Mouse (Mus musculus) cerebellum, adult 9-11 months (tissue): Measurements from ENCODE around the gene Ddx3x.
"Not testable (repeated sequence)": the region's sequence is repeated elsewhere in the genome, so short reads cannot be mapped to it uniquely, and the experiment has no call there.

Experiments
- DNase-seq: peaks from one replicate; pipeline ENCODE4 v3.0.0; 2022

The Ddx3x gene

GRCm38 (mm10) chrX:13281329-13282088 lies 739 bp downstream of the Ddx3x start:
- DNase-seq, result peak; percentile 75

GRCm38 (mm10) chrX:13282089-13282850 lies 1.5 kb downstream of the Ddx3x start:
- DNase-seq, result no peak

- no peak for DNase-seq
These were observed 5.0 kb downstream of the Ddx3x start for GRCm38 (mm10) chrX:13285772-13286171.

- no peak for DNase-seq
These were observed 13.9 kb downstream of the Ddx3x start for GRCm38 (mm10) chrX:13294505-13295228.

GRCm38 (mm10) chrX:13295229-13295571 lies 14.4 kb downstream of the Ddx3x start:
- no peak for DNase-seq

DNA sequence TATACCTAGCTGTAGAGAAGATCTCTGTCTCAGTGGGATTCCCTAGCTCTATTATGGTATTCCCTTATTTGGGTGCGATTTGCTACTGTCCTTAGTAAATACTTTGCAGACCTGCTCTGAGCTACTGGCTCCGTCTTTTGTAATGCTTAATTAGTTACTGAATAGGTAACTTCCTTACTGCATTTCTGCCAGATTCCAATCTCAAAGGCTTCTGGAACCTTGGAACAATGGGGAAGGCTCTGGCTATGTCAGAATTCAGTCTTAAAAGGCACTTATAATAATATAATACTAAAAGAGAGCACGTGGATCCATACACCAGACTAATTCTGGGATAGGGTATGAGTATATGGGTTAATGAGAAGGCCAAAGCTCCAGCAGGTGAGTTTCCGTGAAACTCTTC lies 15.5 kb downstream of the Ddx3x start:
- DNase-seq, result not testable (repeated sequence)

GRCm38 (mm10) chrX:13306190-13306589 lies 25.4 kb downstream of the Ddx3x start:
- DNase-seq, result no peak

DNA sequence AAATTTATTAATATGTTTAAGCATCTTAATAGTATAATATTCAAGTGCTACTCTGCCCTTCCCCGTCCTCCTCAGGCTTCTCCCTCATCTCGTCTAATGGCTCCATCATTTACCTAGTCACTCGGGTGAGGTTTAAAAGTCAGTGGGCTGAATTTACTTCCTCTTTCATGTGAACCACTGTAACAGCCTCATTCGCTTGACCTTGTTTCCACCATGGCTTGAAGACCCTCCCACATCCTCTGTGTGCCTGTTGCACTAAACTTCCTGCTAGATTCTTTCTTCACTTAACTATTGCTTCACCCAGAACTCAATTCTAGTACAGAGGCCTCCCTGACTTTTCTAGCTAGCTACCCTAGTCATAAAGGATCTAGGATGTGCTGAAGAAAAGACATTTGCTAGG lies 30.6 kb downstream of the Ddx3x start:
- DNase-seq, result no peak

DNA sequence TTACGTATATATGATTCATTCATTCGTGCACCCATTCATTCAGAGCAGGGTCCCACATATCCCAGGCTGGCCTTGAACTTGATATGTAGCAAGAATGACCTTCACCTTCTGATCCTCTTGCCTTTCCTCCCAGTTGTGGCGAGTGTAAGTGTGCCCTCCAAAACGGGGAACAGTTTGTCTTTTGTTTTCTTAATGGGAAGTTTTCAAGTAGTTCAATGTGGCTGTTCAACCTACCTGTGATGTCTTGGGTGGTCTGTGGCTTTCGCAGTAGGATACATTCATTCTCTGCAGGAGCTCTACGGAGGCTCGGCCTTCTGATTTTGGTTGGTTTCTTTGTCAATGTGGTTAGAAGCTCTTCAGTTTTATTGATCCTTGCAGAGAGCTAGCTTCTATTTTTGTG lies 48.8 kb downstream of the Ddx3x start:
- DNase-seq, result no peak
